Mouse (Mus musculus): ENCODE measurements at regions not wholly inside any gene's neighbourhood (a gene's known extent, or its start where the extent isn't known, plus 50 kb on each side); places are given as distances from the start of the nearest gene placed in this dataset.

GRCm38 (mm10) chr8:31314692-31315358, 2113.7 kb upstream of the 5930422O12Rik start:
- Histone ChIP-seq H3K4me3 (no peak overlapping the region), H3K27ac (no peak overlapping the region)
- no peak for DNase-seq (ENCODE audit: extremely low spot score in 1 of 2, low spot score in 2 of 2)
- TF ChIP-seq CTCF (IDR thresholded peaks at IDR 0.05) = no peak
- intact Hi-C loops (cut with DNase I) = no loop called here

GRCm38 (mm10) chr8:31315359-31315705, 2113.2 kb upstream of the 5930422O12Rik start:
- H3K4me3 ChIP-seq = no peak overlapping the region
- intact Hi-C loops (cut with DNase I) = no loop called here
- no peak overlapping the region for H3K27ac ChIP-seq
- TF ChIP-seq CTCF (IDR thresholded peaks at IDR 0.05) = no peak
- DNase-seq (ENCODE audit: extremely low spot score in 1 of 2, low spot score in 2 of 2) = no peak

GRCm38 (mm10) chr8:31333545-31334297, 2094.8 kb upstream of the 5930422O12Rik start:
- H3K27ac ChIP-seq = no peak overlapping the region
- intact Hi-C loops (cut with DNase I) = no loop called here
- no peak for DNase-seq (ENCODE audit: extremely low spot score in 1 of 2, low spot score in 2 of 2)
- no peak for TF ChIP-seq CTCF (IDR thresholded peaks at IDR 0.05)
- no peak overlapping the region for H3K4me3 ChIP-seq

- no peak overlapping the region for H3K27ac ChIP-seq
- no peak for TF ChIP-seq CTCF (IDR thresholded peaks at IDR 0.05)
- DNase-seq (ENCODE audit: extremely low spot score in 1 of 2, low spot score in 2 of 2) = no peak
- intact Hi-C loops (cut with DNase I) = no loop called here
- H3K4me3 ChIP-seq = no peak overlapping the region
Observed at GRCm38 (mm10) chr8:31348504-31348903, 2080.0 kb upstream of the 5930422O12Rik start.

GRCm38 (mm10) chr8:31369636-31370035, 2058.9 kb upstream of the 5930422O12Rik start:
- Histone ChIP-seq H3K4me3 (no peak overlapping the region), H3K27ac (no peak overlapping the region)
- DNase-seq (ENCODE audit: extremely low spot score in 1 of 2, low spot score in 2 of 2) = no peak
- intact Hi-C loops (cut with DNase I) = loop anchor here (5.0 kb wide), 1 partner anchor 633 kb away; no protein-coding TSS in a partner anchor
- TF ChIP-seq CTCF (IDR thresholded peaks at IDR 0.05) = no peak

GRCm38 (mm10) chr8:31370137-31371010, 2058.1 kb upstream of the 5930422O12Rik start:
- no peak for TF ChIP-seq CTCF (IDR thresholded peaks at IDR 0.05)
- no peak for DNase-seq (ENCODE audit: extremely low spot score in 1 of 2, low spot score in 2 of 2)
- Histone ChIP-seq H3K4me3 (no peak overlapping the region), H3K27ac (no peak overlapping the region)
- intact Hi-C loops (cut with DNase I) = loop anchor here (5.0 kb wide), 1 partner anchor 632 kb away; no protein-coding TSS in a partner anchor

GRCm38 (mm10) chr8:31371656-31372055, 2056.9 kb upstream of the 5930422O12Rik start:
- no peak for TF ChIP-seq CTCF (IDR thresholded peaks at IDR 0.05)
- Histone ChIP-seq H3K27ac (no peak overlapping the region), H3K4me3 (no peak overlapping the region)
- no peak for DNase-seq (ENCODE audit: extremely low spot score in 1 of 2, low spot score in 2 of 2)
- intact Hi-C loops (cut with DNase I) = loop anchor here (5.0 kb wide), 1 partner anchor 631 kb away; no protein-coding TSS in a partner anchor

GRCm38 (mm10) chr8:31372397-31372796, 2056.1 kb upstream of the 5930422O12Rik start:
- DNase-seq (ENCODE audit: extremely low spot score in 1 of 2, low spot score in 2 of 2) = no peak
- H3K4me3 ChIP-seq = no peak overlapping the region
- H3K27ac ChIP-seq = no peak overlapping the region
- peak; percentile 63 for TF ChIP-seq CTCF (IDR thresholded peaks at IDR 0.05)
- intact Hi-C loops (cut with DNase I) = loop anchor here (5.0 kb wide), 1 partner anchor 630 kb away; no protein-coding TSS in a partner anchor

GRCm38 (mm10) chr8:31373140-31373787, 2055.2 kb upstream of the 5930422O12Rik start:
- no peak overlapping the region for H3K27ac ChIP-seq
- no peak for DNase-seq (ENCODE audit: extremely low spot score in 1 of 2, low spot score in 2 of 2)
- no peak for TF ChIP-seq CTCF (IDR thresholded peaks at IDR 0.05)
- H3K4me3 ChIP-seq = no peak overlapping the region
- intact Hi-C loops (cut with DNase I) = loop anchor here (5.0 kb wide), 1 partner anchor 629 kb away; no protein-coding TSS in a partner anchor

GRCm38 (mm10) chr8:31377698-31378334, 2050.7 kb upstream of the 5930422O12Rik start:
- Histone ChIP-seq H3K27ac (no peak overlapping the region), H3K4me3 (no peak overlapping the region)
- intact Hi-C loops (cut with DNase I) = no loop called here
- TF ChIP-seq CTCF (IDR thresholded peaks at IDR 0.05) = no peak
- no peak for DNase-seq (ENCODE audit: extremely low spot score in 1 of 2, low spot score in 2 of 2)

GRCm38 (mm10) chr8:31404811-31405210, 2023.7 kb upstream of the 5930422O12Rik start:
- DNase-seq (ENCODE audit: extremely low spot score in 1 of 2, low spot score in 2 of 2) = no peak
- intact Hi-C loops (cut with DNase I) = no loop called here
- Histone ChIP-seq H3K27ac (no peak overlapping the region), H3K4me3 (no peak overlapping the region)
- TF ChIP-seq CTCF (IDR thresholded peaks at IDR 0.05) = no peak
